Mouse (Mus musculus) effector memory CD4-positive, alpha-beta T cell, adult 7 months (primary cell): ENCODE results near the gene Ccdc92b. TPM values are rescaled to one million over a fixed set of nuclear protein-coding genes. Genes with fewer than 3 reads are reported as not detected.

Experiments
- polyA plus RNA-seq: library from polyadenylated mRNA; unstranded; fragments of 100-300 nt; shearing (Covaris generic); gene quantifications from one replicate; pipeline ENCODE4 v1.2.1, GENCODE M21; 2017

The Ccdc92b gene
- polyA plus RNA-seq, result 0.12 TPM

GRCm38 (mm10) chr11:74619201-74619955 is at the start of gene Ccdc92b:
Gene Ccdc92b (plus strand): TSS chr11:74619605.

DNA sequence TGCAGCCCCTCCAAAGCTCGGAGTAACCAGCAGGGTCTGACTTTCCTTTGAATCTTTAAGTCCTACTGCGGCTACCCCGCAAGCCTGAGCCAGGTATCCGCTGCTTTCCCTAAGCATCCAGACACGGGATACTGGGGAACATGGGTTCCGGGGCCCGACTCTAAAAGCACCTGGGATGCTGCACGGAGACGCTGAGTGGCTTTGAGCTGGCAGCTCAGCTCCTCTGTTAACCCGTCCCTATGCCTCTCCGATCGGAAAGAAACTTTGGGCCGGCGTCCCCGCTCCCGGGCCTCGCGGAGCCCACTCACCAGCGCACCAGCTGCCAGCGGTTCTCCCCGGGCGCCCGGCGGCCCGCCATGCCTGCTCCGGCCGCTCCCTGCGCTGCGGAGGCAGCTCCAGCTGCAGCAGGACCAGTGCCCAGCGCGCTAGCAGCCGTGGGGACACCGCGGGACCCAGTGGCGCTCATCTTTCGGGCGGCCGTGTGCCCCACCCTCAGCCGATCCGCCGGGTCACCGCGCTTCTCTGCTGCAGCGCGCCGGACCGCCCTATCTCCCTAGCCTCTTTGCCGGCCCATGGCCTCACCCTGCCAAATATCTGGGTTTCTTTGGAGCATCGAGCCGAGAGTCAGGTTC is 8.7 kb upstream of the Ccdc92b start, which contains the start of gene Rap1gap2:
Gene Rap1gap2, minus strand, starts transcription at position 371 of the 632 bp plus-strand sequence.

GRCm38 (mm10) chr11:74649095-74649646 is 29.8 kb downstream of the Ccdc92b start, which contains the start of gene Cluh:
Gene Cluh (plus strand): TSS chr11:74649495.

Other genes with a start within 250 kb of the Ccdc92b start
- 15.3 TPM for gene Rap1gap2, start 8.7 kb upstream of the Ccdc92b start, polyA plus RNA-seq
- gene Cluh, start 29.9 kb downstream of the Ccdc92b start, polyA plus RNA-seq, result 27.0 TPM
- 87.5 TPM for gene Pafah1b1, start 105.1 kb downstream of the Ccdc92b start, polyA plus RNA-seq
- gene Mettl16, start 151.2 kb downstream of the Ccdc92b start, polyA plus RNA-seq, result 29.5 TPM
- 12.5 TPM for gene Mnt, start 211.3 kb downstream of the Ccdc92b start, polyA plus RNA-seq